Mouse (Mus musculus) MEL (cell line): Measurements from ENCODE around the gene Pcbp3. TPM values are rescaled to one million over a fixed set of nuclear protein-coding genes. Genes with fewer than 3 reads are reported as not detected.
A peak's percentile ranks its signal among the peaks of the same experiment; 100 is the strongest.

Source experiments
- DNase-seq: peaks from one replicate; pipeline ENCODE4 v3.0.0; 2011; ENCODE audit warnings: low read depth, low spot score
- H3K27ac ChIP-seq: 2 replicates; pipeline ENCODE4 v1.5.1; 2012; ENCODE audit warnings: low read depth, mild to moderate bottlenecking, control low read depth, low read length, moderate library complexity; ENCODE audit not compliant: control insufficient read depth
- H3K27me3 ChIP-seq, 2 experiments: fragments of 150-350 bp in 1 of 2; sonication (generic) in 1 of 2; 2 replicates each; pipeline ENCODE4 v1.6.1; 2012; ENCODE audit warnings: low read length in 2 of 2, mild to moderate bottlenecking in 2 of 2, improper control_type of control experiment in 1 of 2, moderate library complexity in 1 of 2; ENCODE audit not compliant: insufficient read depth in 2 of 2, control insufficient read depth in 1 of 2
- H3K36me3 ChIP-seq, 2 experiments: 2 replicates each; pipeline ENCODE4 v1.6.1; 2012 to 2014; ENCODE audit warnings: low read length in 2 of 2, improper control_type of control experiment in 1 of 2, inconsistent platforms in 1 of 2, mild to moderate bottlenecking in 1 of 2; ENCODE audit not compliant: insufficient read depth in 2 of 2, control insufficient read depth in 1 of 2
- H3K4me1 ChIP-seq, 2 experiments: fragments of 150-350 bp in 1 of 2; sonication (generic) in 1 of 2; 2 replicates each; pipeline ENCODE4 v1.6.1; 2012; ENCODE audit warnings: low read length in 2 of 2, improper control_type of control experiment in 1 of 2, mild to moderate bottlenecking in 1 of 2; ENCODE audit not compliant: insufficient read depth in 2 of 2, control insufficient read depth in 1 of 2
- H3K4me3 ChIP-seq, 2 experiments: fragments of 150-350 bp in 1 of 2; sonication (generic) in 1 of 2; 2 replicates each; pipeline ENCODE4 v1.5.1; 2012; ENCODE audit warnings: low read depth in 2 of 2, low read length in 2 of 2, mild to moderate bottlenecking in 2 of 2, moderate library complexity in 2 of 2, control low read depth in 1 of 2, improper control_type of control experiment in 1 of 2; ENCODE audit not compliant: control insufficient read depth in 1 of 2, insufficient read depth in 1 of 2
- H3K79me2 ChIP-seq: 2 replicates; pipeline ENCODE4 v1.6.1; 2012; ENCODE audit warnings: mild to moderate bottlenecking, low read length, moderate library complexity; ENCODE audit not compliant: control insufficient read depth, poor library complexity, insufficient read depth
- H3K9ac ChIP-seq: 2 replicates; pipeline ENCODE4 v1.6.1; 2012; ENCODE audit warnings: low read depth, mild to moderate bottlenecking, control low read depth, low read length, moderate library complexity; ENCODE audit not compliant: control insufficient read depth, poor library complexity, severe bottlenecking
- H3K9me3 ChIP-seq: fragments of 150-350 bp; sonication (generic); replicated peaks from 2 replicates; pipeline ENCODE4 v1.6.1; 2012; ENCODE audit warnings: mild to moderate bottlenecking, low read length, improper control_type of control experiment, moderate library complexity; ENCODE audit not compliant: insufficient read depth
- CHD1 ChIP-seq: IDR thresholded peaks from 2 replicates; pipeline ENCODE4 v1.6.1; 2012; ENCODE audit warnings: low read depth, mild to moderate bottlenecking, inconsistent platforms, low read length, improper control_type of control experiment
- CHD2 ChIP-seq: IDR thresholded peaks from 2 replicates; pipeline ENCODE4 v1.6.1; 2011; ENCODE audit warnings: low read length, improper control_type of control experiment
- E2F4 ChIP-seq: IDR thresholded peaks from 2 replicates; pipeline ENCODE4 v1.6.1; 2011; ENCODE audit warnings: low read depth, low read length, improper control_type of control experiment, borderline replicate concordance
- ETS1 ChIP-seq: IDR thresholded peaks from 2 replicates; pipeline ENCODE4 v1.6.1; 2012; ENCODE audit warnings: low read depth, mild to moderate bottlenecking, inconsistent platforms, low read length, improper control_type of control experiment, moderate library complexity
- GABPA ChIP-seq: IDR thresholded peaks from 2 replicates; pipeline ENCODE4 v1.6.1; 2012; ENCODE audit warnings: low read depth, mild to moderate bottlenecking, inconsistent platforms, low read length, improper control_type of control experiment, moderate library complexity
- GATA1 ChIP-seq: IDR thresholded peaks from 2 replicates; pipeline ENCODE4 v1.6.1; 2011; ENCODE audit warnings: low read depth, low read length, improper control_type of control experiment
- HCFC1 ChIP-seq: IDR thresholded peaks from 2 replicates; pipeline ENCODE4 v1.6.1; 2012; ENCODE audit warnings: low read depth, mild to moderate bottlenecking, inconsistent platforms, low read length, improper control_type of control experiment, moderate library complexity
- JUND ChIP-seq: IDR thresholded peaks from 2 replicates; pipeline ENCODE4 v1.6.1; 2011; ENCODE audit warnings: low read depth, mild to moderate bottlenecking, improper control_type of control experiment, low read length
- MAX ChIP-seq: IDR thresholded peaks from 2 replicates; pipeline ENCODE4 v1.6.1; 2011; ENCODE audit warnings: low read length, improper control_type of control experiment
- MAZ ChIP-seq: IDR thresholded peaks from 2 replicates; pipeline ENCODE4 v1.6.1; 2012; ENCODE audit warnings: low read depth, mild to moderate bottlenecking, inconsistent platforms, low read length, improper control_type of control experiment
- MXI1 ChIP-seq: IDR thresholded peaks from 2 replicates; pipeline ENCODE4 v1.6.1; 2011; ENCODE audit warnings: mild to moderate bottlenecking, low read depth, low read length, improper control_type of control experiment
- MYB ChIP-seq: IDR thresholded peaks from 2 replicates; pipeline ENCODE4 v1.6.1; 2011; ENCODE audit warnings: mild to moderate bottlenecking, low read depth, low read length, improper control_type of control experiment
- POLR2A ChIP-seq, 2 experiments: IDR thresholded peaks; 2 replicates each; pipeline ENCODE4 v1.6.1; 2011 to 2012; ENCODE audit warnings: low read length in 2 of 2, mild to moderate bottlenecking in 2 of 2, control low read depth in 1 of 2, improper control_type of control experiment in 1 of 2, low read depth in 1 of 2, moderate library complexity in 1 of 2; ENCODE audit not compliant: control insufficient read depth in 1 of 2, insufficient read depth in 1 of 2, poor library complexity in 1 of 2
- POLR2AphosphoS5 ChIP-seq: IDR thresholded peaks from 2 replicates; pipeline ENCODE4 v1.6.1; 2012; ENCODE audit warnings: low read depth, borderline replicate concordance, mild to moderate bottlenecking, inconsistent platforms, low read length, moderate library complexity, mixed read lengths
- RAD21 ChIP-seq: IDR thresholded peaks from 2 replicates; pipeline ENCODE4 v1.6.1; 2011; ENCODE audit warnings: mild to moderate bottlenecking, low read depth, low read length, improper control_type of control experiment
- SIN3A ChIP-seq: IDR thresholded peaks from 2 replicates; pipeline ENCODE4 v1.6.1; 2012; ENCODE audit warnings: low read length, improper control_type of control experiment, inconsistent platforms
- SMC3 ChIP-seq: IDR thresholded peaks from 2 replicates; pipeline ENCODE4 v1.6.1; 2011; ENCODE audit warnings: low read depth, low read length, improper control_type of control experiment
- TBP ChIP-seq: IDR thresholded peaks from 2 replicates; pipeline ENCODE4 v1.8.0; 2011; ENCODE audit warnings: low read depth, low read length, improper control_type of control experiment
- TCF12 ChIP-seq: IDR thresholded peaks from 2 replicates; pipeline ENCODE4 v1.6.1; 2014; ENCODE audit warnings: low read depth, mild to moderate bottlenecking, inconsistent platforms, low read length, improper control_type of control experiment, moderate library complexity
- USF2 ChIP-seq, 2 experiments: IDR thresholded peaks; 2 replicates each; pipeline ENCODE4 v1.6.1; 2011 to 2012; ENCODE audit warnings: improper control_type of control experiment in 2 of 2, low read length in 2 of 2, borderline replicate concordance in 1 of 2, inconsistent platforms in 1 of 2, low read depth in 1 of 2, mild to moderate bottlenecking in 1 of 2; ENCODE audit not compliant: insufficient read depth in 1 of 2
- ZNF384 ChIP-seq: IDR thresholded peaks from 2 replicates; pipeline ENCODE4 v1.6.1; 2012; ENCODE audit warnings: low read depth, mild to moderate bottlenecking, inconsistent platforms, low read length, improper control_type of control experiment
- polyA plus RNA-seq, 2 experiments: library from polyadenylated mRNA; stranded (reverse) in 1 of 2; unstranded in 1 of 2; fragments of >175 nt in 1 of 2; fragments of >200 nt in 1 of 2; gene quantifications; 2 replicates each; pipeline versions ENCODE4 v1.2.1 to v1.2.4; 2012; ENCODE audit warnings: low replicate concordance in 2 of 2, low read depth in 1 of 2; ENCODE audit not compliant: insufficient read length in 2 of 2, insufficient read depth in 1 of 2, missing spikeins in 1 of 2
- total RNA-seq: library from RNA; depleted of rRNA; stranded (reverse); fragments of 300-350 nt; gene quantifications from 2 replicates; pipeline ENCODE4 v1.2.3, GENCODE M21; 2012

The Pcbp3 gene
- total and polyA plus RNA-seq, 3 experiments = 1.1 to 3.3 TPM; not detected in 1

GRCm38 (mm10) chr10:76961156-76961555 lies 531 bp downstream of the Pcbp3 start:
- no peaks in the 10 kb centered on the region for H3K36me3 ChIP-seq
- H3K27me3 ChIP-seq = no peaks in the 10 kb centered on the region; a peak in 1 of 4 replicates
- H3K27ac ChIP-seq = no peak overlapping the region
- no peaks in the 10 kb centered on the region for H3K79me2 ChIP-seq
- no peaks in the 10 kb centered on the region for H3K9me3 ChIP-seq
- H3K4me1 ChIP-seq = no peaks in the 10 kb centered on the region
- no peak overlapping the region for H3K9ac ChIP-seq
- TF ChIP-seq POLR2AphosphoS5 (no peak), MAZ (no peak), TBP (no peak), MYB (no peak), SMC3 (no peak), ZNF384 (no peak), ETS1 (no peak), POLR2A (IDR thresholded peaks at IDR 0.05; ENCODE audit: control insufficient read depth in 1 of 2, insufficient read depth in 1 of 2, low read depth in 1 of 2, low read length in 2 of 2, poor library complexity in 1 of 2) (no peak), MXI1 (no peak), USF2 (IDR thresholded peaks at IDR 0.05; ENCODE audit: borderline replicate concordance in 1 of 2, insufficient read depth in 1 of 2, low read depth in 1 of 2, low read length in 2 of 2) (no peak), TCF12 (no peak)
- DNase-seq = no peak
- H3K4me3 ChIP-seq = no peak overlapping the region

GRCm38 (mm10) chr10:76958201-76958600 lies 3.5 kb downstream of the Pcbp3 start:
- no peaks in the 10 kb centered on the region for H3K4me1 ChIP-seq
- TF ChIP-seq CHD2 (no peak), GATA1 (no peak), POLR2A (IDR thresholded peaks at IDR 0.05; ENCODE audit: control insufficient read depth in 1 of 2, insufficient read depth in 1 of 2, low read depth in 1 of 2, low read length in 2 of 2, poor library complexity in 1 of 2) (no peak), SIN3A (no peak), SMC3 (no peak), HCFC1 (no peak)
- no peaks in the 10 kb centered on the region for H3K36me3 ChIP-seq
- no peak overlapping the region for H3K27ac ChIP-seq
- H3K79me2 ChIP-seq = no peaks in the 10 kb centered on the region
- no peak overlapping the region for H3K4me3 ChIP-seq
- H3K9me3 ChIP-seq = no peaks in the 10 kb centered on the region
- no peak overlapping the region for H3K9ac ChIP-seq
- DNase-seq = peak; percentile 56
- peaks cover 0 to under 1% of the 10 kb centered on the region in 2 experiments; a peak in 2 of 4 replicates for H3K27me3 ChIP-seq

- TF ChIP-seq RAD21 (no peak), MYB (no peak), TCF12 (no peak), MAZ (no peak), SIN3A (no peak), GATA1 (no peak), MXI1 (no peak), USF2 (IDR thresholded peaks at IDR 0.05; ENCODE audit: borderline replicate concordance in 1 of 2, insufficient read depth in 1 of 2, low read depth in 1 of 2, low read length in 2 of 2) (no peak), ZNF384 (no peak), E2F4 (no peak), CHD2 (no peak), ETS1 (no peak), GABPA (no peak), CHD1 (no peak), JUND (no peak), MAX (no peak)
- H3K4me1 ChIP-seq = no peaks in the 10 kb centered on the region
Observed at GRCm38 (mm10) chr10:76956200-76956599, 5.5 kb downstream of the Pcbp3 start.

More at GRCm38 (mm10) chr10:76956200-76956599, 5.5 kb downstream of the Pcbp3 start:
- H3K27me3 ChIP-seq = peaks cover 0 to 2% of the 10 kb centered on the region in 2 experiments; a peak in 2 of 4 replicates
- H3K4me3 ChIP-seq = no peak overlapping the region
- H3K9ac ChIP-seq = no peak overlapping the region
- no peak overlapping the region for H3K27ac ChIP-seq
- no peak for DNase-seq
- H3K79me2 ChIP-seq = no peaks in the 10 kb centered on the region
- H3K9me3 ChIP-seq = no peaks in the 10 kb centered on the region
- no peaks in the 10 kb centered on the region for H3K36me3 ChIP-seq
